Mouse (Mus musculus): Measurements from ENCODE around the gene Dmrtc2.
A peak's percentile ranks its signal among the peaks of the same experiment; 100 is the strongest.
"Not testable (repeated sequence)": the region's sequence is repeated elsewhere in the genome, so short reads cannot be mapped to it uniquely, and the experiment has no call there.

The Dmrtc2 gene

DNA sequence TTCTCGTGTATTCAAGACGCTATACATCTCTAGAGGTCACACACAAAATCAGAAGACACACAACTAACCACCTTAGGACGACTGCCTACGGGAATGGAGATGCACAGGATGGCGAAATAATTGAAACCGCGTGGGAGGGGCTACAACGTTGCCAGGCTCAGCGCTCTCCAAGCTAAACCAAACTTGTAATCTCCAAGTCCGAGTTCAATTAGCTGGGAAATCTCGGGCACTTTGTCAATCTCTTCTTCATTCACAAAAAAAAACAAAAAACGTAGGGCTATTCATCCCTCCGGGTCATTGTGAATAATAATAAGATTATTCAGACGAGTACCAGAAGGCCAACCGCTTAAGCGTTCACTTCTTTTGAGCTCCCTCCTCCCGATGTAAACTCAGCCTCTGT, 777 bp upstream of the Dmrtc2 start:
- DNase-seq (ENCODE audit: low spot score), result no peak

DNA sequence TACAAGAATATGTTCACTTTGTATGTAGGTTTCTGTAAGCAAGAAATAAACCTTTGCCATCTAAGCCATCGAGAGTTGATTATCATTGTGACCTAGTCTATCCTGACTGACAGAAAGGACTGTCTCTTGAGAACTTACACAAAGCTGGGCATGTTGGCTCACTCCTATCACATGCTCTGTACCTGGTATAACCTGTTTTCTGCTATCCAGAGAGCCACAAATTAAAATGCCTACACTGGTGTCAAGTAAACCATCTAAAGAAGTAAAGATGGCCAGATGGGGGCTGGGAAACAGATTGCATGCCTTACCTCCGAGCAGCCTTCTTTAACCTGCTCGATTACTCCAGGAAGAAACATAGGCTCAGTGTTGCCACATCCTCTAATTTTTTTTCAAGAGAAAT, 7.7 kb downstream of the Dmrtc2 start:
- DNase-seq (ENCODE audit: low spot score), result no peak

DNA sequence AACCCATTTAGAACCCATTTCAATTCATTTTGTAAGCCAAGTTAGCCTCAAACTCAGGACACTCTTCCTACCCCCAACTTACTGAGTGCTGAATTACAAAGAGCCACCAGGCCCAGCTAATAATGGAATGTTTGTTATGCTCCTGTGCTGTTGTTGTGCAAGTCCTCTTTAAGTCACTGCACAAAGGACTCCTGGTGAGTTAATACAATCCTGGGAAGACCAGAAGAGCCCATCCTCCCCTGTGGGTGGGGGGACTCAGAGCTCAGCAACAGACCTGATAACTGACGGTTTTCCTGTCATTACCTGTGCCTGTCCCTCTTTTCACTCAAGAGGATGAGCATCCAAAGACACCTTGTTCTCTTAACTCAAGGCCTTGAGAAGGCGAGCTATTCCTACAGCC, 9.8 kb downstream of the Dmrtc2 start:
- no peak for DNase-seq (ENCODE audit: low spot score)

DNA sequence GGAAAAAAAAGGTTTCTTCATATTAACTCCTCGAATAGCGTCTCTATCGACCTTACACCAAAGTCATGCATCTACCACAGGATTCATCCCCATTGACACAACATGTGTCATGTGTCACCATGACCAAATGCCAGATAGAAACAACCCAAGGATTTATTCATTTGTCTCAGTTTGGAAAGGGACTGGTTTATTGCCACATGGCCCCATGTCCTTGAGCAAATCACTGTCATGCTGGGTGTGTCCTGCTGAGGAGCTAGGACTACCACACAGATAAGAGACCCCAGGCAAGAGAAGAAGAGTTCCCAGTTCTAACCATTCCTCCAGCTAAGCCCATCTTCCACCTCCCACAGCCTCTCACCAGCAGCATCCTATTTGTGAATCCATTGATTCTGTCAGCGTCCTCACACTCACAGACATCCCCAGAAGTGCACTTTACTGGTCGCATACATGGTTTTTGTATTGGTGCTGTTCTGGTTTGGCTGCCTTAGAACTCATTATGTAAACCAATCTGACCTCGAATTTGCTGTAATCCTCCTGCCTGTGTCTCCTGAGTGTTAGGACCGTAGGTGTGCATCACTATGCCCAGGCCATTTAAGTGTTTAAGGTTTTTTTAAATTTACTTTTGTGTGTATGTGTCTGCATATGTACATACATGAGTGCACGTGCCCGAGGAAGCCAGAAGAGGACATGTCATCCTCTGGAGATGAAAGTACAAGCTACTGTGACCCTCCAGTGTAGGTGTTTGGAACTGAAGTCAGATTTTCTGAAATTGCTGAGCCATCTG, 12.8 kb downstream of the Dmrtc2 start:
- no peak for DNase-seq (ENCODE audit: low spot score)

DNA sequence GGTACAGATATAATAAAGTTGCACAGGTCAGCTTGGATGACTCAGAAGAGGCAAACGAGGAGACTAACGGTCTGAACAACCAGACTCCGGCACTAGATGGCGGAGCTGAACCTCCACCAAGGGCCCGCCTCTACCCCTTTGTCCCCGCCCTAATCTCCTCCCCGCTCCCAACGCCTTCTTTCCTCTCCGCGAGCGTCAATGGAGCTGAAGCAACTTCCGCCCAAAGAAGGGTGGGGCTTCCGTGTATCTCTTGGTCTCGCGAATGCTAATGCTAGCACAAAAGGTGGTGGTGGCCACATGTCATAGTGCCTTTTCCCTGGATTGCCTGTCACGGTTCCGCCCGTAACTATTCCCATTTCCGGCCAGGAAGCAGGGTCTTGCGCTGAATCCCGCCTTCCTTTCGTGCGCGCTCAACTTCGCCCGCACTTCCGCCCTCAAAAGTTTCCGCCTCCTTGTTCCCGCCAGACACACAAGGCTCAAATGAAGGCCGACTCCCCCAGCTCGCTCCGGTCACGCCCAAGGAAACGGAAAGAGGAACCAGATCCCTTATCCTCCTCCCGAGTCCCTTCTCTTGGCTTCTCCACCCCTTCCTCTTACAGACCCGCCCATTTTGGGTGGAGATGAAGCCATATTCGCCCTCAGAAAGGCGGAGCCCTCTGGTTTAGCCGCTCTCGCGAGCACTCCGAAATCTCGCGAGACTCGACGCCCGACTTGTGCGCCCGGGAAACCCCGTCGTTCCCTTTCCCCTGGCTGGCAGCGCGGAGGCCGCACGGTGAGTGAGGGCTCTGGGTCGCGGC, 14.2 kb downstream of the Dmrtc2 start, which contains the start of gene Rps19:
TSS of gene Rps19 (plus strand) at position 476 of the 797 bp plus-strand sequence.
- peak; percentile 99 for DNase-seq (ENCODE audit: low spot score)

DNA sequence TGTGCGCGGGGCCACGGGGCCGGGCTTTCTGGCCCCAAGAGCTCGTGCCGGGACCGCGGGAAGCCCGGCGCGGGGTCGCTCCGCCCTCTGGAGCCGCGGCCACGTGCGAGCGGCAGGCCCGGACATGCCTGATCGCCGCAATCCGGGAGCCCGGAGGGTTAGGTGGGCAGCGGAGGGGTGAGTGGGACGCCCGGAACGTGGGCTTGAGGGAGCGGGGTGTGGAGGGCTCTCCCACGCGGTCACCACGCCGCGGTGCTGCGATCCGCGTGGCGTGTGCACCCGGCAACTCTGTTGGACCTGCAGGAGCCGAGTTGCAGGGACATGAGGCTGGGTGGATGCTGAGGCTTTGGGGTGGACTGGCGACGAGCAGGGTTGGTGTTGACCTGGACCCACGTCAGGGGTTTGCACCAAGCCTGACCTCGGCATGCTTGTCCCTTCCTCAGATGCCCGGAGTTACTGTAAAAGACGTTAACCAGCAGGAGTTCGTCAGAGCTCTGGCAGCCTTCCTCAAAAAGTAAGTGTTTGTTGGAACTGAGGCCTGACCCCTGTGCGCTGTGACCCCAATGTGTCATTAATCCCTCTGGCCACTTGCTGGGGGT, 14.9 kb downstream of the Dmrtc2 start:
- no peak for DNase-seq (ENCODE audit: low spot score)

DNA sequence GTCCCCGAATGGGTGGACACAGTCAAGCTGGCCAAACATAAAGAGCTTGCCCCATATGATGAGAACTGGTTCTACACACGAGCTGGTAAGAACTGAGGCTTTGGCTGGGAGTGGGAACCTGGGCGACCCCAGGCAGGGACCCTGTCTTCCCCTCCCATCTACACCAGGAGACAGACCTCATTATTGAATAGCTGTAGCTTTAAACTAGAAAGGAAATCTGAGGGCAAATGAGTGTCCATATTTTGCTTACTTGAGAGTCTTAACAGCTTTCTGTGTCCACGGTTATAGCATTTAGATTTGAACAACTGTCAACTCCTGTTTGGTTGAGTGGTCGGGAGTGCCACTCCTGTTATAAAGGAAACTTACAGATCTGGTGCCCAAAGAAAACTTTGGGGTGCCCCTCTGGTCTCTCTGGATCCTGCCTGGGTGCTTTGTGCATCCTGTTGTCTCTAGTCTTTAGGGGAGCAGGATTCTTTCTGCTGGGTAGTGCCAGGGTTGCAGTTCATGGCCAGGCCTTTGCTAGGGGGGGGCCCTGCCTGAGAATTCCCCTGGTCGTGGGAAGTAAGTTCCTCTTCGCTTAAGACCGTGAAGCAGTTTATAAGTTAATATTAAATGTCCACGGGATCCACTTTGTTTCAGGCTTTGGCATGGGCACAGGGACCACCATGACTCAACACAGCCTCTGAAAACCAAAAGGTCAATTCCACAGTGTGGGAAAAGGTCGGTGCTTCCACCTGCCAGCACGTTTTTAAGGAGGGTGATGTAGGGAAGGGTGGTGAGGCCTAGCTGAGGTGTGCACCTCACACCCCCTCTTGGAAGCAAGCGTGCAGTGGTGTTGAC, 15.8 kb downstream of the Dmrtc2 start:
- no peak for DNase-seq (ENCODE audit: low spot score)

DNA sequence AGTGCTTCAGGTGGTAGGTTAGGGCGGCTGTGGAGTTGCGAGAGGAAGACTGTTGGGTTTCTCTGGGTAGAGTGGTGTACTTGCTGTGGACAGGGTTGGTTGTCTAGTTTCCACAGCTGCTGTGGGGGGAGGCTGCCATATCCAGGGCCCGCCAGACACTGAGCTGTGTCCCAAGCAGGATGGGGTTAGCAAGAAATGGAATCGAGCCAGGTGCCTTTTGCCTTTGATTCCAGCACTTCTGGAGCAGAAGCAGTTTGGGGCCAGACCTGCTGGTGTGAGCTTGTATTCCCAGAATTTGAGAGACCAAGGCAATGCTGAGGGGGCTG, 16.4 kb downstream of the Dmrtc2 start:
- DNase-seq (ENCODE audit: low spot score), result no peak

DNA sequence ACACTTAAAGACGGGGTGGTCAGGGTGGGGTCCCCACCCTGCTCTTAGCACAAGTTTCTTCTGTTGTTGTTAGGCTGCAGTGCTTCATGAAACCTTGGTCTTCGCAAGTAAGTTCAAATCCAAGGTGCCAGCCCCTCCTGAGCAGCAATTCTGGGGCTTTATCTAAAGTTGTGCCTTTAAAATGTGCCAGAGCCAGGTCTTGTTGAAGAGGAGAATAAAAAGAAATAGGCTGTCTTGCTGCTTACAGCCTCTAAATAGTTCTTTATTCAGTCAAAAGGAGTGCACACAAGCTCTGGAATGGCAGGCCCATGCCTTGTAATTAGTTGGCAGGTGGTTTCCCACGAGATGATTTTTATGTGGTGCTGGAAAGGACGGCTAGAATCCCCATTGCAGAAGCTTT, 17.2 kb downstream of the Dmrtc2 start:
- DNase-seq (ENCODE audit: low spot score), result no peak

DNA sequence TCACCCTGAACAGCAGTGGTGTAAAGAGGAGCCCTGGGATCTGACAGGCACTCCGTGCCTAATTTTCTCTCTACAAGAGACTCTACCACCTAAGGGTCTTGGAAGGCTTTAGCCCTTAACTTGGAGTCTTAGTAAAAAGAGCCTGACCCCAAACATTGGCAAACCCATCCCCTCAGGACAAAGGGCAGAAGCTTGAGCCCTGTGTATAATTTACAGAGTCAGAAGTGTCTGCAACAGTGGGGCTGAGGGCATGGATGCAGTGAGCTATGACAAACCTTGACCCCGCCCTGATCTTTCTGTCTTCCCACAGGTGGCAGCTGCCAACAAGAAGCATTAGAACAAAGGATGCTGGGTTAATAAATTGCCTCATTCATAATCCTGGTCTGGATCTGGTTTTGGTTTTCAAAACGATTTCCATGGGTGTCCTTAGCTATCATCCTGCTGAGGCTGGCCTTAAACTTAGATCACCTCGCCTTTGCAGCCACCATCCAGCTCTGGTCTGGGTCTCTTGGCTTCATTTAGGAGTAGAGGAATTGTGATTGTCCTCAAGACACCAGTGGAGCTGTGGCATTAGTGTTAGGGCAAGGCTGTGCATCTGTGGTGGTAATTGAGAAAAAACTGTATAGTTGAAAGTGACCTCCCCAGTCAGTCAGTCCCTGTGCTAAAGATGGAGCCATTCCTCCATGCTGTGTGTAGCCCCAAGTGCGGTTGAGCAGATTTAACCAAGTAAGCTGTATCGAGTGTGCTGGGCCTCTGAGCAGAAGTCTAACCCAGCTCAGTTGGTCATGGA, 19.8 kb downstream of the Dmrtc2 start:
- no peak for DNase-seq (ENCODE audit: low spot score)

DNA sequence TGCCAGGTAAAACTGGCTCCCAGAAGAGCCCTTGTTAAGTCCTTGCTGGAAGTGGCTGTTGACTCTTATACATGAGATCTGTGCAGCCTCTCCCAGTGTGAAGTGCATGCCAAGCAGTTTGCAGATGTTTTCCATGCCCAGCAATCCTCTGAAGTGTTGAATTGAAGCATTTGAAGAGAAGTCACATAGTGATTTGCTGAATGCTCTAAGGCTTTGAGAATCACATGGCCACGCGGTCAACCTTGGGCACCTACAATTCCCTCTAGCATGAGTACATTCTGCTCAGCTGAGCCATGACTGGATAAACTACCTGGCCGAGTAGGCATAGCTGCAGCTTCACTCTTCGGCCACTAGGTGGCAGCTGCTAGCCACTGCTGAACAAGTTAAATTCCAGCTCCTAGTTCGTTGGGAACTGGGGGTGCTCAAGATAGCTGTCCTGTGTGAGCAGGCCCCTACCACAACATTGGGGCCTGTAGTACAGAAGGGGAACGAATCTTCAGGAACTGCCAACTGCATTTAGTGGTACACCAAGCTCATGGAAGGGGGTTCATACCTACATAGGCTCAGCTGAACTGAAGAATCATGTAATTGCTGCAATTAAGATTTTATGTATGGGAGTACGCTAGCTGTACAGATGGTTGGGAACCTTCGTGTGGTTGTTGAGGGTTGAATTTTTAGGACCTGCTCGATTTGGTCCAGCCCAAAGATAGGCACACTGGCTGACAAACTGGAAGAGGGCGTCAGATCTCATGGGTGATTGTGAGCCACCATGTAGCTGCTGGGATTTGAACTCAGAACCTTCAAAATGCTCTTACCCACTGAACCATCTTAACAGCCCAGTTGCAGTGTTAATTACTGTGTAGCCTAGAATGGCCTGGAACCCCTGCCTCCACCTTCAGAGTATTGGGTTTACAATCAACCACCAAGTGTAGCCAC, 20.7 kb downstream of the Dmrtc2 start:
- DNase-seq (ENCODE audit: low spot score), result peak; percentile 63

DNA sequence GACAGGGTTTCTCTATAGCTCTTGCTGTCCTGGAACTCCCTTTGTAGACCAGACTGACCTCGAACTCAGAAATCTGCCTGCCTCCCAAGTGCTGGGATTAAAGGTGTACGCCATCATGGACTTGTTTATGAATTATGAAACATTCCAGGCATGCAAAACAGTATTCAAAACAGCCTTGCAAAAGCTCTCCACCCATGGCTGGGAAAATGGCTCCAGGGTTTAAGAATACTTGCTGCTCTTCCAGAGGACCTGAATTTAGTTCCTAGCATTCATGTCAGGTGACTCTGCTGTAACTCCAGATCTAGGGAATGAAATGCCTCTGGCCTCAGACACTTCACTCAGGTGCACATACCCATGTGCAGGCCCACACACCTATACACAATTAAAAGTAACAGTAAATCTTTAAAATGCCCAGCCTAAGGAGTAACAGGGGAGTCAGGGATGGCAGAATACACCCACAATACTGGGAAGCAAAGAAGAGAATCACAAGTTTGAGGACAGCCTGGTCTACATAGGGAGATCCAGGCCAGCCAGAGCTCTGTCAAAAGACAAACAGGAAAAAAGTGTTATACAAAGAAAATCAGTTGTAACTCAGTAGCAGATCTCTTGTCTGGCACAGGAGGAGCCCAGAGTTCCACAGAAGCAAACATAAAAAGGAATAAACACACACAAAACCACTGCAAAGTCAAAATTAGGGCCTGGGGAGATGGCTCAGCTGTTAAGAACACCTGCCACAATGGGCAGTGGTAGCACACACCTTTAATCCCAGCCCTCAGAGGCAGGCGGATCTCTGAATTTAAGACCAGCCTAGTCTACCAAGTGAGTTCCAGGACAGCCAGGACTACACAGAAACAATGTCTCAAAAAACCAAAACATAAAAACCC, 21.6 kb downstream of the Dmrtc2 start:
- DNase-seq (ENCODE audit: low spot score), result no peak

DNA sequence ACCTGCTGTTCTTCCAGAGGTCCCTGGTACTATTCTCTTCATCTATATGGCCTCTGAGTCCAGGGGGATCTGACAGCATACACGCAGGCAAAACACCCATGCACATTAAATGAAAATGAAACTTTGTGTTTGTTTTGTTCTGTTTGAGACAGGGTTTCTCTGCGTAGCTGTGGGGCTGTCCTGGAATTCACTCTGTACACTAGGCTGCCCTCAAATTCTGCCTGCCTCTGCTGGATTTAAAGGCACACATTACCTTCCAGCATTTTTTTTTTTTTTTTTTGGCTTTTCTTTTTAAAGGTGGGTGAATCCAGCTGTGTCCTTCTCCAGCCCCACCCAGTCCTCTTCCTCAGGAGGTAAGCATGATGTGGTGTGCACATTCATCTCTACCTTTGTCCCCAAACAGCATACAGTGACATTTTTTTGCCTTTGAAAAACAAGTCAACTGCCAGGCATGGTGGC, 22.3 kb downstream of the Dmrtc2 start:
- no peak for DNase-seq (ENCODE audit: low spot score)

DNA sequence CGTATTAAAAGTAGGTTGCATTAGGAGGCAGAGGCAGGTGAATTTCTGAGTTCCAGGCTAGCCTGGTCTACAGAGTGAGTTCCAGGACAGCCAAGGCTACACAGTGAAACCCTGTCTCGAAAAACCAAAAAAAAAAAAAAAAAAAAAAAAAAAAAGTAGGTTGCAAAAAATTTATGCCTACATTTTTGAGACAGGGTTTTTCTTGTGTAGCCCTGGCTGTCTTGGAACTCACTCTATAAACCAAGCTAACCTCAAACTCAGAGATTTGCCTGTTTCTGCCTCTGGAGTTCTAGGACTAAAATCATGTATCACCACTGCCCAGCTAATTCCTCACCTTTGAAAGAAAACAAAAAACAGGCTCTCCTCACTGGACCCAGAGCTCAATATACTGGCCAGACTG, 25.9 kb downstream of the Dmrtc2 start:
- DNase-seq (ENCODE audit: low spot score), result not testable (repeated sequence)

DNA sequence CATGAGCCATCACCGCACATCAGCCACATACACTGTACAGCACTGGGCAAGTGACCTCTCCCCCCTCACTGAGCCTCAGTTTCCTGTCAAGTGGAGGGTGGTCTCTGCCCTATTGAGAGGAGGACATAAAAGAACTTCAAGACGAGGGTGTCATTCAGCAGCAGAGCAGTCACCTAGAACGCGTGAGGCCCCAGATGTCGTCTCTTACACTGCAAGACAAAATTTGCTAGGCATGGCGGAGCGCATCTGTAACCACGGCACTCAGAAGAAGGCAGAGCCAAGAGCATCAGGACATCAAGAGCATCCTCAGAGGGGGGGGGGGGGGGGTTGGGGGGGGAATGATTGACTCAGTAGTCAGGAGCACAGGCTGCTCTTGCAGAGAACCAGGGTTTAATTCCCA, 26.4 kb downstream of the Dmrtc2 start:
- no peak for DNase-seq (ENCODE audit: low spot score)

DNA sequence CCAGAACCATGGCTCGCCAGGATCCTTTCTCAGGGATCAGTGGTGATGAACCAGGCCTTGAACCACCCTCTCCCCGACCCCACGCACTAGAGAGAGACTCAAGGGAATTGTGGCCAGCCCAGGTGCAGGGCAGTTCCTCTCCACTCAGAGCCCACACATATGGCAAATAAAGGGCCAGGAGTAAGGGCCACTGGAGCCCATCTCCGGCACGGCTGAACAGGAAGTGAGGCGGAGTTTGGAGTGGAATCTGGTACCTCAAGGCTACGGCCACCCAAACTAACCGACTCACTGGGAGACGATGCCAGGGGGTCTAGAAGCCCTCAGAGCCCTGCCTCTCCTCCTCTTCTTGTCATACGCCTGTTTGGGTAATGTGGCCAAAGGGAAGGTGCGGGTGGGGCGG, 27.4 kb downstream of the Dmrtc2 start, which contains the start of gene Cd79a:
TSS of gene Cd79a (plus strand) at position 158 of the 400 bp plus-strand sequence.
- DNase-seq (ENCODE audit: low spot score), result no peak

DNA sequence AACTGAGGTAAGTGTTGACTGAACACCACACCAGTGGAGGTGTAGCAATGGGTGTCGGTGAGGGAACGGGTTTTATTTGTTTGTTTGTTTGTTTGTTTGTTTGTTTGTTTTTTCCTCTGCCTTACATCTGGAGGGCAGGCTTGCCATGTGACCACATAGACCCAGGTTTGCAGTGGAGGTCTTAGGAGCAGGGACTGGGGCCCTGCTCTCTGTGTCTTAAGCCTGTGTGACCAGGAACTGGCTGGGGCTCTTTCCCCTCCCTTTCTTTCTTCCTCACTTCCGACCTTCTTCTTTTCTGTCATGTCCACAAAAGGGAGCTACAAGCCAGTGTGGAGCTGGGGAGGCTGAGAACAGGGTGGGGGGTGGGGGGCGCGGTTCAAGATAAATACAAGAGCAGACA, 28.1 kb downstream of the Dmrtc2 start:
- DNase-seq (ENCODE audit: low spot score), result no peak

DNA sequence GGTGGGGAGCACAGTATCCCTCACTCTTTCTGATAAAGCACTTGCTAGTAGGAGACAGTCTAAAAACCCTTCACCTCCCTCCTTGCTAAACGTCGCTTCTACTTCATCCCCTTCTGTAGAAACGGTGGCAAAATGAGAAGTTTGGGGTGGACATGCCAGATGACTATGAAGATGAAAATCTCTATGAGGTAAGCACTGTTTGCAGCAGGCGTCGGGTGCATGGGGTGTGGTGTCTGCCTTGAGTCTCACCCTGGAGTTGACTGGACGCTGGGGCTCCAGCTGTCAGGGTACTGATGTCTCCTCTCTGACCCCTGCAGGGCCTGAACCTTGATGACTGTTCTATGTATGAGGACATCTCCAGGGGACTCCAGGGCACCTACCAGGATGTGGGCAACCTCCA, 31.3 kb downstream of the Dmrtc2 start:
- DNase-seq (ENCODE audit: low spot score), result no peak

DNA sequence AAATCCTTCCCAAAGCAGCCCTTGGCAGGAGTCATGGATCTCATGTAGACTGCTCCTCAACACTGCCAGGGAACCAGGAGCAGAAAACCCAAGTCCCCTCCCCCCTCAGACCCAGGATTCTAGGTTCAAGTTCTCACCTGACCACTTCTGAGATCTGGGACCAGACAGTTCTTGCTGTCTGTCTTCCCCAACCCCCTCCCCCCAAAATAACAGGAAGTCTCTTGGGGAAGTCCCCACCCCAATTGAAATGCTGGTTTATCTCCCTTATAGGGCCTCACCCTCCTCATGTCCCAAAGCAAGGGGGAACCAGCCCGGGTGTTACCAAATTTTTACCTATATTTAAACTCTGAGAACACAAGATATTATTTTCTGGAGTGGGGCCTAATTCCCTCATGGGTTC, 32.0 kb downstream of the Dmrtc2 start:
- no peak for DNase-seq (ENCODE audit: low spot score)

Measured in layer of hippocampus, adult 11-12 months (tissue).